ENCODE assay signal across 10 mouse cellular contexts in genomic region chr4:136123111-136123791, GRCm38 (mm10). TPM values are rescaled to one million over a fixed set of nuclear protein-coding genes. Genes with fewer than 3 reads are reported as not detected.
DNase-seq lines count a peak whose midpoint lies in the region; ATAC-seq and TF ChIP-seq lines count a peak whose summit lies in the region.
"Had no signal": no experiment of that assay in that cellular context is flagged by ENCODE, and none has a peak within 500 bp of the region (broad histone marks: within the 10 kb centered on the region; RNA-seq: fewer than 3 reads in every experiment).

No protein-coding gene starts in this region.

- DNase-seq in heart, adult 11 months = peak; percentile 96
- DNase-seq in heart, adult 8-10 months (ENCODE audit: low spot score) = no peak
- DNase-seq in 3134 (ENCODE audit: extremely low read depth, insufficient read length, low spot score) = peak; percentile 67
- no peak for DNase-seq in embryo, embryonic 9.5 days (ENCODE audit: extremely low spot score)
- DNase-seq in cerebellum, postnatal 25 days = no peak
- DNase-seq: cerebellum, adult 9-11 months had no signal

- no peak for ATAC-seq in kidney, embryonic 15.5 days (replicated peaks; ENCODE audit: low FRiP score)
- no peak for ATAC-seq in erythroblast, adult 5-6 weeks (replicated peaks; ENCODE audit: low FRiP score, poor library complexity, severe bottlenecking)

- H3K4me1 ChIP-seq in cortical plate, adult 2 months (ENCODE audit: control insufficient read depth, insufficient read depth, low read length) = peaks cover 2% of the 10 kb centered on the region
- peaks cover 44% of the 10 kb centered on the region for H3K4me1 ChIP-seq in kidney, embryonic 15.5 days

- 0 out of 2 replicates have a peak overlapping the region, but pooled peaks have one; percentile 48 for H3K27ac ChIP-seq in cortical plate, adult 2 months (ENCODE audit: insufficient read depth, low read length)
- peak overlapping the region; percentile 68 for H3K27ac ChIP-seq in kidney, embryonic 15.5 days

- no peaks in the 10 kb centered on the region for H3K36me3 ChIP-seq in kidney, embryonic 15.5 days

- H3K4me2 ChIP-seq in kidney, embryonic 15.5 days = no peak overlapping the region
- H3K4me2 ChIP-seq: midbrain, embryonic 11.5 days had no signal

- H3K9me3 ChIP-seq in kidney, embryonic 15.5 days (replicated peaks) = no peaks in the 10 kb centered on the region

- TF ChIP-seq POLR2A in cortical plate, adult 2 months (IDR thresholded peaks at IDR 0.05; ENCODE audit: extremely low read depth, insufficient read depth, low read length) = no peak

- H3K27me3 ChIP-seq in kidney, embryonic 15.5 days = no peaks in the 10 kb centered on the region

- H3K4me3 ChIP-seq in cortical plate, adult 2 months (ENCODE audit: insufficient read depth, low read length) = no peak overlapping the region
- no peak overlapping the region for H3K4me3 ChIP-seq in kidney, embryonic 15.5 days (replicated peaks)

- 63% methylated on average over 8 of the region's 8 CpGs for WGBS in kidney, embryonic 15.5 days

- TF ChIP-seq CTCF in cortical plate, adult 2 months (IDR thresholded peaks at IDR 0.05; ENCODE audit: extremely low read depth, insufficient read depth, low read length) = no peak

- no peak overlapping the region for H3K9ac ChIP-seq in kidney, embryonic 15.5 days

RNA-seq across cellular contexts. Expression of gene Id3, which starts 20.0 kb away (rescaled TPM):
- total RNA-seq in heart, adult 8-10 months (2022) = 10 to 100 TPM; 41.4 to 71.3 (median 61.6) TPM
- polyA plus RNA-seq in cortical plate, adult 2 months (2012; rRNA removed) = 75.7 and 82.9 TPM in 2 replicates
- polyA plus RNA-seq in kidney, embryonic 15.5 days (2015; fragmentation: Nextera tagmentation; extraction: Ambion mirVana) = 862 and 905 TPM in 2 replicates
- total RNA-seq in erythroblast, adult 5-6 weeks (2015; ENCODE audit: low replicate concordance) = not detected in 2 replicates
- total RNA-seq in erythroblast, adult 5-6 weeks (2017; ENCODE audit: low replicate concordance) = not detected in 2 replicates

RNA-seq across cellular contexts. Expression of gene E2f2, which starts 48.9 kb away (rescaled TPM):
- total RNA-seq in heart, adult 8-10 months (2022) = 1 to 10 TPM in 1 of 4 experiments, under 1 TPM in 3; 0.38 to 2.1 (median 0.59) TPM
- polyA plus RNA-seq in cortical plate, adult 2 months (2012; rRNA removed) = 0.67 and 0.78 TPM in 2 replicates
- 9.7 and 10.5 TPM in 2 replicates for polyA plus RNA-seq in kidney, embryonic 15.5 days (2015; fragmentation: Nextera tagmentation; extraction: Ambion mirVana)
- total RNA-seq in erythroblast, adult 5-6 weeks (2015; ENCODE audit: low replicate concordance) = 226 and 246 TPM in 2 replicates
- total RNA-seq in erythroblast, adult 5-6 weeks (2017; ENCODE audit: low replicate concordance) = 344 and 364 TPM in 2 replicates

Comparison
In these comparisons a context has a peak if more than half of its experiments do, and no peak if none do; other contexts are left out.
1. DNase-seq: peak in heart, adult 11 months (single experiment) and 3134 (single experiment); none in heart, adult 8-10 months (single experiment), embryo, embryonic 9.5 days (single experiment) and cerebellum, postnatal 25 days (0 of 2).
2. RNA of gene Id3, which starts 20.0 kb away (total RNA-seq): 41.4 to 71.3 TPM in heart, adult 8-10 months; not detected in erythroblast, adult 5-6 weeks; every median in the first group is over 10 times any median in the second.
3. RNA of gene E2f2, which starts 48.9 kb away (total RNA-seq): 226 to 364 TPM in erythroblast, adult 5-6 weeks; 0.38 to 2.1 TPM in heart, adult 8-10 months; every median in the first group is over 10 times any median in the second.